Mouse (Mus musculus) neural tube, embryonic 11.5 days (tissue): Measurements from ENCODE around the gene Dnmt1. TPM values are rescaled to one million over a fixed set of nuclear protein-coding genes. Genes with fewer than 3 reads are reported as not detected.
A peak's percentile ranks its signal among the peaks of the same experiment; 100 is the strongest.

ENCODE experiments used
- ATAC-seq: fragments of 200-750 bp; cut with Nextera tagmentation; 2 replicates; pipeline ENCODE4 v1.8.0; 2017; ENCODE audit warnings: moderate number of reproducible peaks, mild to moderate bottlenecking, moderate TSS enrichment, moderate library complexity; ENCODE audit not compliant: insufficient read depth, low FRiP score, low TSS enrichment
- DNase-seq: peaks from one replicate; pipeline ENCODE4 v3.0.0-alpha.2; 2015; ENCODE audit warnings: low spot score
- H3K27ac ChIP-seq: fragments of 300-500 bp; sonication (generic); 2 replicates; pipeline ENCODE4 v1.5.1; 2014; ENCODE audit warnings: low read depth, mild to moderate bottlenecking, low read length
- H3K27me3 ChIP-seq: fragments of 300-500 bp; sonication (generic); 2 replicates; pipeline ENCODE4 v1.6.1; 2014; ENCODE audit warnings: mild to moderate bottlenecking, low read length, mixed read lengths; ENCODE audit not compliant: control insufficient read depth, insufficient read depth
- H3K36me3 ChIP-seq: fragments of 300-500 bp; sonication (generic); 2 replicates; pipeline ENCODE4 v1.6.1; 2014; ENCODE audit warnings: mild to moderate bottlenecking, low read length, moderate library complexity, mixed read lengths; ENCODE audit not compliant: control insufficient read depth, insufficient read depth
- H3K4me1 ChIP-seq: fragments of 300-500 bp; sonication (generic); 2 replicates; pipeline ENCODE4 v1.6.1; 2014; ENCODE audit warnings: low read length, mixed read lengths; ENCODE audit not compliant: control insufficient read depth, insufficient read depth
- H3K4me2 ChIP-seq: fragments of 300-500 bp; sonication (generic); 2 replicates; pipeline ENCODE4 v1.6.1; 2014; ENCODE audit warnings: low read depth, mild to moderate bottlenecking, moderate library complexity
- H3K4me3 ChIP-seq: fragments of 300-500 bp; sonication (generic); 2 replicates; pipeline ENCODE4 v1.5.1; 2014; ENCODE audit warnings: low read depth, low read length
- H3K9ac ChIP-seq: fragments of 300-500 bp; sonication (generic); 2 replicates; pipeline ENCODE4 v1.6.1; 2014; ENCODE audit warnings: mild to moderate bottlenecking, low read length
- H3K9me3 ChIP-seq: fragments of 300-500 bp; sonication (generic); 2 replicates; pipeline ENCODE4 v1.6.1; 2016; ENCODE audit warnings: low read length; ENCODE audit not compliant: control insufficient read depth
- WGBS: fragments of 180-500 bp; shearing (Covaris S2); extraction: QIAGEN DNeasy Blood & Tissue Kit; methylation state at CpG from one replicate; pipeline ENCODE4 v1.1.7; 2014; 5-methylcytosine and 5-hydroxymethylcytosine counted together
- microRNA-seq: library from miRNA; unstranded; fragments of <30 nt; microRNA quantifications from one replicate; pipeline ENCODE4, GENCODE M21; 2016
- polyA plus RNA-seq: library from polyadenylated mRNA; unstranded; fragments of >200 nt; fragmentation: Nextera tagmentation; extraction: Ambion mirVana; gene quantifications from 2 replicates; pipeline ENCODE4 v1.2.1, GENCODE M21; 2014

The Dnmt1 gene
- polyA plus RNA-seq, 1 experiment from 2014 or later = 72.7 TPM

GRCm38 (mm10) chr9:20862225-20862624 lies 97.5 kb downstream of the Dnmt1 start:
- H3K9me3 ChIP-seq = no peaks in the 10 kb centered on the region
- no peak overlapping the region for H3K27ac ChIP-seq
- H3K4me3 ChIP-seq = no peak overlapping the region
- H3K4me1 ChIP-seq = no peaks in the 10 kb centered on the region
- no peak overlapping the region for H3K4me2 ChIP-seq
- no peaks in the 10 kb centered on the region for H3K36me3 ChIP-seq
- H3K9ac ChIP-seq = no peak overlapping the region
- DNase-seq = no peak
- no peak for ATAC-seq
- 61% methylated on average over 4 of the region's 4 CpGs for WGBS
- no peaks in the 10 kb centered on the region for H3K27me3 ChIP-seq

GRCm38 (mm10) chr9:20861821-20862220 lies 97.9 kb downstream of the Dnmt1 start:
- 16% methylated on average over 4 of the region's 4 CpGs for WGBS
- Histone ChIP-seq H3K4me1 (no peaks in the 10 kb centered on the region), H3K27ac (no peak overlapping the region), H3K4me3 (no peak overlapping the region), H3K9me3 (no peaks in the 10 kb centered on the region), H3K9ac (no peak overlapping the region), H3K27me3 (no peaks in the 10 kb centered on the region), H3K36me3 (no peaks in the 10 kb centered on the region), H3K4me2 (no peak overlapping the region)
- DNase-seq = peak; percentile 67
- no peak for ATAC-seq

GRCm38 (mm10) chr9:20859926-20860325 lies 99.8 kb downstream of the Dnmt1 start:
- no peak for ATAC-seq
- DNase-seq = no peak
- no peak overlapping the region for H3K27ac ChIP-seq
- H3K27me3 ChIP-seq = no peaks in the 10 kb centered on the region
- no peaks in the 10 kb centered on the region for H3K36me3 ChIP-seq
- no peaks in the 10 kb centered on the region for H3K4me1 ChIP-seq
- 50% methylated on average over 6 of the region's 6 CpGs for WGBS
- no peak overlapping the region for H3K4me3 ChIP-seq
- no peak overlapping the region for H3K9ac ChIP-seq
- H3K4me2 ChIP-seq = no peak overlapping the region
- no peaks in the 10 kb centered on the region for H3K9me3 ChIP-seq

Small RNA genes lying within 50 kb of the gene (microRNA-seq; reads per million reads assigned to microRNA genes)
- not detected for gene Mir7081

Other genes with a start within 250 kb of the Dnmt1 start
- 76.1 and 88.4 TPM in 2 replicates for gene Olfm2, start 213.5 kb downstream of the Dnmt1 start, polyA plus RNA-seq
- 0.21 and 0.32 TPM in 2 replicates for gene Col5a3, start 144.8 kb downstream of the Dnmt1 start, polyA plus RNA-seq
- not detected in 2 replicates for gene Rdh8, start 141.4 kb downstream of the Dnmt1 start, polyA plus RNA-seq
- 0.65 and 0.94 TPM in 2 replicates for gene A230050P20Rik, start 91.2 kb downstream of the Dnmt1 start, polyA plus RNA-seq
- gene Angptl6, start 80.2 kb downstream of the Dnmt1 start, polyA plus RNA-seq = 4.0 and 5.7 TPM in 2 replicates
- gene Ppan, start 71.7 kb downstream of the Dnmt1 start, polyA plus RNA-seq = 60.8 and 64.0 TPM in 2 replicates
- 352 and 373 TPM in 2 replicates for gene Eif3g, start 61.3 kb downstream of the Dnmt1 start, polyA plus RNA-seq
- gene S1pr2, start 16.9 kb upstream of the Dnmt1 start, polyA plus RNA-seq = 24.8 and 28.5 TPM in 2 replicates
- gene Mrpl4, start 42.9 kb upstream of the Dnmt1 start, polyA plus RNA-seq = 131 and 135 TPM in 2 replicates
- 5.6 TPM in 2 replicates for gene Icam1, start 56.1 kb upstream of the Dnmt1 start, polyA plus RNA-seq
- gene Icam4, start 69.5 kb upstream of the Dnmt1 start, polyA plus RNA-seq = 4.2 and 5.8 TPM in 2 replicates
- gene Icam5, start 72.2 kb upstream of the Dnmt1 start, polyA plus RNA-seq = 0.11 TPM in 1 of 2 replicates, not detected in the other
- 1.2 and 1.9 TPM in 2 replicates for gene Zglp1, start 107.2 kb upstream of the Dnmt1 start, polyA plus RNA-seq
- 0.82 and 0.97 TPM in 2 replicates for gene Gm49373, start 113.2 kb upstream of the Dnmt1 start, polyA plus RNA-seq
- gene Fdx1l, start 113.7 kb upstream of the Dnmt1 start, polyA plus RNA-seq = 52.0 and 55.5 TPM in 2 replicates
- gene Gm38431, start 132.1 kb upstream of the Dnmt1 start, polyA plus RNA-seq = 2.7 and 2.8 TPM in 2 replicates
- 88.4 and 90.7 TPM in 2 replicates for gene Raver1, start 132.1 kb upstream of the Dnmt1 start, polyA plus RNA-seq
- gene Tyk2, start 171.4 kb upstream of the Dnmt1 start, polyA plus RNA-seq = 8.6 and 9.2 TPM in 2 replicates
- gene Cdc37, start 190.1 kb upstream of the Dnmt1 start, polyA plus RNA-seq = 319 and 341 TPM in 2 replicates
- 5.4 and 7.5 TPM in 2 replicates for gene Pde4a, start 205.8 kb upstream of the Dnmt1 start, polyA plus RNA-seq